Mouse (Mus musculus) thymus, postnatal 10 days (tissue): ENCODE measurements at regions not wholly inside any gene's neighbourhood (a gene's known extent, or its start where the extent isn't known, plus 50 kb on each side); places are given as distances from the start of the nearest gene placed in this dataset.
"Not testable (repeated sequence)": the region's sequence is repeated elsewhere in the genome, so short reads cannot be mapped to it uniquely, and the experiment has no call there.

Experiments used
- DNase-seq, 2 experiments: peaks; one replicate each; pipeline ENCODE4 v3.0.0; 2021; ENCODE audit warnings: low spot score in 2 of 2

DNA sequence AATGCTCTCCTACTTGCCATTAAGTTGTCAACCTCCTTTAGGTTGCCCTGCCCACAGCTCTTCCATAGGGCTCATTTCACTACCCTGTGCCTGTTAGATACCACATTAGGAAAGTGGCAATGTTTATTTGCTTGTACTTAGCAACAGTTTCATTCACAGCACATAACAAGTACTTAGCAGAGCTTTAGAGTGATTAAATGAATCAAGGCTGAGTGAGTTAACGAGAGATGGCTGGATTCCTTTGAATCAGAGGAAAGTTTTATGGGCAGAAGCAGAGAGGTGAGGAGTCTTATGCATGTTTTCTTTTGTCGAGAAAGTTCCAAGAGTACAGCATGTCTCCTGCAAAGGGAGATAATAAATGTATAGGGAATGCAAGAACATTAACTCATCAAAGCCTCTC is 60.5 kb downstream of the Ptgs2 start:
- no peak for DNase-seq

DNA sequence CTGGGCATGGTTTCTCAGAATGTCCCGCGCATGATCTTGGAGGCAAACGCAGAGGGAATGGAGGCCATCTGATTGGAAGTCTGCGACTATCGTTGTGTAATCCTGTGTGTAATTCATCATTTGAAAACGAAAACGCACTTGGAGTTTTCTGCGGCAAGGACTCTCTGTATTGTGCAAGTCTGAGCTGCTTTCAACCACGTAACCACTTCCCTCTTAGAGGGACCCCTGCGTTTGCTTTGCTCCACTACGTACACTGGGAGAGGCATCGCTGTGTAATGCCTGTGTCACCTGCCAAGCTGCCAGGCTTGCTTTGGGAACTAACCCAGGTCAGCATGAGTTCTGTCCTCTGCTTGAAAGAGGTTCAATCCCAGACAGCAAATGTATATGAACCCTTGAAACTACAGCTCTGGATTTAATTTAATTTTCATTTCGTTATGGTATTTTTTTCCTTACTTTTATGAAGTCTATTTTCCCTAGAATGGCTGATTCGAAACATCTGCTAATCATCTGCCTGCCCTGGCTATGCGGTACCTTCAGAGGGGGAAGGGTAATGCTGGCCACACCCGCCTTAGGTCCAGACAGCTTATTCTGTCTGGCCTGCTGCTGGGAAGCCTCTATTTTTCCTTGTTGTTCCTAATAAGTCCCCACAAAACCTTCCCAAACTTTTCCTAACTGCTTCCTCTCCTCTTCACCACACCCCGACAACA is 65.2 kb downstream of the Ptgs2 start:
- DNase-seq: peak in 1 of 2 experiments; percentile 3

DNA sequence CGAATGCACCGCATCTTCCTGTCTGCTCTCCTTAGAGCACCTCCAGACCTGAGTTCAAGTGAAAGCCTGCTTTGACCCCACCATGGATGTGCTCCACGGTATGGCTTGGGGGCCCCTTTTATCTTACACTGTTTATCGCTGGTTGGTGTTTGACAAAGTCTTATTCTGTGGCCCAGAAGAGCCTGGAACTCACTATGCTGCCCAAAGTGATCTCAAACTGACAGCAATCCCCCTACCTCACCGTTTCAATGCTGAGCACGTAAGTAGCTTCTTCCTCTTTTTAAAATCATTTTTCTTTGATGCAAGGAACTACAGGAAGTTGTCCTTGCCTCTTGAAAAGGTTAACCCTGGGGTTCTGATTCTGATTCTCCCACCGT is 65.8 kb downstream of the Ptgs2 start:
- DNase-seq: no peak

DNA sequence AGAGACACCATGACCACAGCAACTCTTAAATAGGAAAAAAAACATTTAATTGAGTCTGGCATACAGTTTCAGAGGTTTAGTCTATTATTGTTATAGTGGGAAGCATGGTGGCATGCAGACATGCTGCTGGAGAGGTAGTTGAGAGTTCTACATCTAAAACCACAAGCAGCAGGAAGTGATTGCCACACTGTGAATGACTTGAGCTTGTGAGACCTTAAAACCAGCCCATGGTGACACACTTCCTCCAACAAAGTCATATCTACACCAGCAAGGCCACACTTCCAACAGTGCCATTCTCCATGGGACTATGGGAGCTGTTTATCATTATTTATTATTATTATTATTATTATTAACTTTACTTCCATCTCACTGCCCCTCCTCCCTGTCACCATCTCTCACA is 67.3 kb downstream of the Ptgs2 start:
- DNase-seq: no peak

DNA sequence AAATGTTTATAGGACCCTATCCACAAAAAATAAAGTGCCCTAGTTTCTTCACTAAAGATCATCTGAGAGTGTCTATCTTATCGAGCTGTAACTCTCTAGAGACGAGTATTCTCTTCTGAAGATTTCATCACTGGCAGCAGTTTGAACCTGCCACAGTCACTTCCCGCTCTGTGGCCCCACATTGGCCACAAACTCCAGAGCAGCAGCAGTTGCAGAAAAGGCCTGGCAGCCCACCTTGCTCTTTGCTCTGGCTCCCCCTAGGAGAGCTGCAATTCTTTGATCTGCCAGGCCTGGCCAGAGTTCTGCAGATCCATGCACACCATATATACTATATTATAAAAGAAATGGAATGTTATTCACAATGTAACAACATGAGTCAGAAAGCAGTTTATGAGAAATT is 74.4 kb downstream of the Ptgs2 start:
- DNase-seq: no peak

DNA sequence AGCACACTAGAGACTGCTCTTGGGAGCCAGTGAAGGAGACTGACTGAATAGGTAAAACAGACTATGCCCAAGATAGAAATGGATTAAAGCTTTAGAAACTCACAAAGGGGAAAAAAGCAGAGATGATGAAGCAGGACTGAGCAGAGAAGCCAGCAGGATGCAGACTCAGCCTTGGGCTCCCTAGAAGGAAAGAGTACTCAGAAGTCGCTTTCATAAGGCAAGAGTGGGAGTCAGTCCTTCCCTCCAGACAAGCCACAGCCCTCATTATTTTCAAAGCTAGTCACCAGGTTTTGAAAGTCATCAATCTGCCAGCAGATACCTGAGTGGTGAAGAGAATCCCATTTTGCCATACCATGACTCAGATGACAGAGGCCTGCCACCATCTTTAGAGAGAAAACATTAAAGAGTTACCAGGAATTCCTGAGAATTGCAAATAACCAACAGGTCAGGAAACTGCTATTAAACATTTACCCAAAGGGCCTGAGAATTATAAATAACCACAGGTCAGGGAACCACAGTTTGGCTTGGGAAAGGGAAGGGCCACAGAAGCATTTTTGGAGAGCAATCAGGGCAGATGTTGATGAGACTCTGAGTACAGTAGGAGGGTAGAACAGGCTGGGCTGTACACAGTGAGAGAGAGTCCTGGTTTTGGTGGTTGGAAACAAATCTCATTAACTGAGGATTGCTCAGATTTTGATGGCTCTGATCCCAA is 77.4 kb downstream of the Ptgs2 start:
- no peak for DNase-seq

DNA sequence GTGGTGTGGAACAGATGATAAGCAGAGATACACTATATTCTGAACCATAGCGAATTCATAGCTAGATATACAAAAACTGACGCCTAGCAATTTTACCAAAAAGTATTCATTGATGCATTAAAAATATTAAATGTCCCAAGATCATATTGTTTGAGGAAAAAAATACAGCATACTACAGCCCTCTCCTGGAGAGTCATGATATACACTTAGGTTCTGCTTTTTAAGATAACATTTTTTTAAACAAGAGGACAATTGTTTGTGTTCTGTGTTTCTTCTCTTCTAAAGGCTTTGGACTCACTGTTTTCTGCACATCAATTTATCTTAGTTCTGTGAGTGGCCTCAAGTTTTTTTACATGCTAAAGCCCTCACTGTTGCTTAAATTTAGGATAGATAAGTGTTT is 102.2 kb downstream of the Ptgs2 start:
- no peak for DNase-seq

DNA sequence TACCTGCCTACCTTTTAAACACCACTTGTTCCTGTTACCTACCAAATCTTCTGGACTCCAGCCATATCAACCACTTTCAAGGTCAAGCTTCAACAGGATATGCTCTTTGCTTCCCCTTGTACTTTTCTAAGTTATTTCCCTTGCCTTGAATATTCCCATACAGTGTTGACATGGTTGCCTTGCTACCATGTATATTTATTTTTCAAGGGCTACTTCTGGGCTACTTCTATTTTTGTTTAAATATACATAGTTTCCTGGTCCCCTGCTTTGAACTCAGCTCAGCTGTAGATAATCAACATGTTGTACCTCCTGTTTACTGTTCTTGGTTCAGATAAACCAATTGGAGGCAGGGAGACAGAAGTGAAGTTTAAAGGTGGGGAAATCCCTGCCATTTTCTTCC is 106.8 kb upstream of the Pdc start:
- no peak for DNase-seq

DNA sequence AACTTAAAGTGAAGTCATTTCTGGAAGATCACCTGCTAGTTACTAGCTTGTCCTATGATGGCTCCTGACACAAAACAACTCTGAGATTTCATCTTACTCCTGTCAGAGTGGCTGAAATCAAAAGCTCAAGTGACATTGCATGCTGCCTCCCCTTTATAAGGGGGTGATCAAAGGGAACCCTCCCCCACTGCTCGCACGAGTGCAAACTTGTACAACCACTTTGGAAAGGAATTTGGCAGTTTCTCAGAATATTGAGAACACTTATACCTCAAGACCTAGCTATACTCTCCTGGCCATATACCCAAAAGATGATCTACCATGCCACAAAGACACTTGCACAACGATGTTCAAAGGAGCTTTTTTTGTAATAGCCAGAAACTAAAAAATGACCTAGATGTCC is 102.5 kb upstream of the Pdc start:
- no peak for DNase-seq

DNA sequence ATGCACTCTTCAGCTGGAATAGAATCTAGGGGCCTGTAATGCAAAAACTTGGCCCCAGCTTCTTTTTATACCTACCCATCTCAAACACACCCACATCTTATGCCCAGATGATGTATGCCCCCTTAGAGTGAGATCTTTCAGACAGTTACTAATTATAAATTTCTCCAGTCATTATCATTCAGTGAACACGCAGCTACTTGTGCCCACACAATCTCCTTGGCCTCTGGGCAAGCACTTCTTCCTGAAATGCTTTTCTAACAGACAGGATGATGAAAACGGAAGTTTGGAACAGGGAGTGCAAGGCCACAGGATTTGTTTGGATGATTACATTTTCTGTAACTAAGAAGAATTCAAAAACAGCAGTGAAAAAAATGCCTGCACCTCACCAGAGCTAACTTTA is 100.4 kb upstream of the Pdc start:
- no peak for DNase-seq

DNA sequence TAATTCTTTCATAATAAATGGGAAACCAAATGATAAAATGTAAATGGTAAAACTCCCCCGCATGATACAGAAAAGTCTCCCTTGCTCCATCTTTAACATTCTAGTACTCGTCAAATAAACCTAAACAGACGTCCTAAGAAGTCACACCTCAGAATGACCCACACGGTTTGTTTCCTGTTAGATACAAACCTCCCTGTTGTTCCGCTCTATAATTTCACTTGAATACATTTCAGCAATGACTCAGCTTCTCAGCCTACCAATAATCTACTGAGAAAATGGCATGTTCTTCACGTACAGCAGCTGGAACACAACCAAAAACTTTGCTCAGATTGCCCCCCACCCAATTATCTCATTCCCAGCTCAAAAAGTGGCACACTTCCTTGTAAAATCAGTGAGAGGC is 93.7 kb upstream of the Pdc start:
- no peak for DNase-seq

DNA sequence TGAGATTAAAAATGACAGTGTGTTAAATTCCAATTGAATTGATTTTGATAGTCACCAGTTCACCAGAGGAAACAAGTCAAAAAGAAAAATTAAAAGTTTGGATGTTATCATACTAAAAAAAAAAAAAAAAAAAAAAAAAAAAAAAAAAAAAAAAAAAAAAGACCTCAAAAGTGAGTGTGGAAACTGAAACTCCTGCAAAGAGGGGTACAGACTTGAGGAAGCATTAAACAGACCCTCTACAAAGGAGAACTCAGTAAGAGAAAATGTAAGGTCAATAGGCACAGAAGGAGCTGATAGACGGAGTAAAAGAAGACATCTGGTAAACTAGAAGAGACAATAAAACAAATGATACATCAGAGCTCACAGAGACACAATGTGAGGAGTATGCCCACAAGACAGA is 79.7 kb upstream of the Pdc start:
- not testable (repeated sequence) for DNase-seq

DNA sequence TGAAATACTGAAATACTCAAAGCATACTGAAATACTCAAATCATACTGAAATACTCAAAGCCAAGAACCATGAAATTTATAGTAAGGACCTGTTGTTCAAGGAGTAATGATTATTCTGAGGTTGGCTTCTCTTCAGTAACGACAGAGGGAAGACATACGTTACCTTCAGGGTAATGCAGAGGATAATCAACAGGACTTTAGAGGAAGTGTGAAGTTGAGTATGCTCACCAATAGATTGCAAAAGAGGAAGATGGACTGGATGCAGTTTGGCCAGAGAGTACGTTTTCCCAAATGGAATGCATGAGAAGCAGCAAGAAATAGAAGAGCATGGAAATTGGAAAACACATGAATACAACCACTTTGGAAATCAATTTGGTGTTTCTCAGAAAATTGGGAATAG is 79.1 kb upstream of the Pdc start:
- DNase-seq: no peak

DNA sequence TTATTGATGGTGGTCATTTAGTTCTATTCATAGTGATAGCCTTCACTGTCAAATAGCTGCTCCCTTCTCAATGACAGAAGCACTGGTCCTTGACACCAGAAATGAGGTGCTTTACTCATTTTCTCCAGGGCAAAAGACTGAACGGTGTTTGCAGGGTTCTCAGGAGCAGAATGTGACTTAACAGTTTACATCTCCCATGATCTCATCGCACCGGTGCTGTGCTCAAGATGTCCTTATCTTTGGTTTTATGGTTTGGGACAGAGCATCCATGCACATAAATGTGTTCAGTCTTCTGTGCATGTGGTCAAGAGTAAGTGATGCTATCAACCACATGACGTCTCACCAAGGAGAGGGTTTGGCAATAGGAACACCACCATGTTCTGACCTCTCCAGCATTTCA is 78.1 kb upstream of the Pdc start:
- no peak for DNase-seq

DNA sequence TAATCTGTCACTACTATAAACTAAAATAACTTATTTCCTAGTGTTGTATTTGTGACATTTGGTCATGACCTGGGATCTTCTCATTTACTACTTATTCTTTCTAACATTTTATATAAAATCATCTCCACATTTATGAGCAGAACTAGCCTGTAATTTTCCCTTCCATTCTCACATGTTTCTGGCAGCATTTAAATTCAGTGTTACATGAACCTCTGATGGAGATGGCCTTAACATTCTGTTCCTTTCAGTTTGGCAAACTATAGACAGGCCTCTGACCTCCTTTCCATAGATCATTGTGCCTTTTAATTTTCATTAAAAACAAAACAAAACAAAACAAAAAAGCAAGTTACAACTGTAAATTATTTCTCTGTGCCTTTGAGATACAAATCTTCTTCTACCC is 77.1 kb upstream of the Pdc start:
- no peak for DNase-seq

DNA sequence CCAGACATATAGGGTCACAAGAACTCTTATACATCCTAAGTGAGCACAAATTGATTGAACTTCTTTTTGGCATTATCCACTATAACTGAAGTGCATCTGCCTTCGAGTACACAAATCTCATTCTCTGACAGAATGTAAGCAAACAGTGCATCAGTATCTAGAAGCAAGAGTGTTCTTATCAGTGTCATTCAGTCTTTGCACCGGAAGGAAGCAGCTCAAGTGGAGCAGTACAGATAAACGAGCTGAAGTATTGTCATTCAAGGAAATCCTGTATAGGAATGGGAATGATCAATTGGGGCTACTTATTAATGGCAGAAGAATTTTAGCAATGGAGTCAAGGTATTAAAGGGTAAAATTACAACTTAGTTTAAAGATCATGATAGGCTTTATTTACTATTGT is 74.3 kb upstream of the Pdc start:
- DNase-seq: no peak

DNA sequence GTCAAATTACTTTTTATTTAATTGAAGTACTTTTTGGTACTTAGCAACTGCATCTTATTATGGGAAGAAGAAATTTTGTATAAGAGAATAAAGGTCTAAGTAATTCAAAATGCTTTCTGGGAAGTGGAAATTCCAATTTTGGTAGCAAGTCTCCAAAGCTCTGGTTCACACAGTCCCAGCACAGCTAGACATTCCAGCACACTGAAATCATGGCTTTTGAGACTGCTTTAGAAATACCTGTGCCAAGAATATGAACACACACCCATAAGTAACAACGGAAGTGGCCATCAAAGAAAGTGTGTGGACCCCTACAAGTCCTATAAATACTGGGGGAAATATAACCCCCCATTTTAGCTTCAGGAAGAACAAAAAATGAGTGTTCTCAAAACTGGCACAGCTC is 67.8 kb upstream of the Pdc start:
- DNase-seq: no peak

DNA sequence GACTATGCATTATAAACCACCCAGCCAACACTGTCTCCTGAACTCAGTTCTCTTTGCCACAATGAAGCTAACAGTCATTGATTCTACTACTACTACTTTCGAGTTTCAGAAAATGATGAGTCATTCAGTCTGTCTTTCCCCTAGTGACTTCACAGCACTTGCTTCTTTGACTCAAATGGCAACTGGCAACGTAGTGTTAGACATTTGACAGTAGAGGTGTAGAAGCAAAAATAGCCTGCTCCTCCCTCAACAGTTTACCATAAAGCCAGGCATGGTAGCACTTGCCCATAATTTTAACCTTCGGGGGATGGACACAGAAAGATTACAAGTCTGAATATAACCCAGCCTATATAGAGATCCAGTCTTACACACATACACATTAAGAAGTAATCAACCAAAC is 67.3 kb upstream of the Pdc start:
- DNase-seq: no peak

DNA sequence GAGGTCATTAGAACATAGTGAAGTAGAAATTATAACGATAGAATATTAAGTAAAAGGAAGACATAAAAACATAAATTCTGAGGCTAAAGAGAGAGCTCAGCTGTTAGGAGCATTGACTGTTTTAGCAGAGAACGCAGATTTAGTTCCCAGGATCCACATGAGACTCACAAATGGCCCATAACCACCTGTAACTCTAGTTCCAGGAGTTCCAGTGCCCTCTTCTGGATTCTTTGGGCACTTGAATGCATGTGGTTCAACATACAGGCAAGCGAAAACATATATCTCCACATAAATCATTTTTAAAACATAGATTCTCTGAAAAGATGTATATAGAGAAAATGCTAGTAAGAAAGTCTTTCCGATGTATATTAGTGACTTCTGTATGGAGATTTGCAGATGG is 61.6 kb upstream of the Pdc start:
- DNase-seq: no peak

DNA sequence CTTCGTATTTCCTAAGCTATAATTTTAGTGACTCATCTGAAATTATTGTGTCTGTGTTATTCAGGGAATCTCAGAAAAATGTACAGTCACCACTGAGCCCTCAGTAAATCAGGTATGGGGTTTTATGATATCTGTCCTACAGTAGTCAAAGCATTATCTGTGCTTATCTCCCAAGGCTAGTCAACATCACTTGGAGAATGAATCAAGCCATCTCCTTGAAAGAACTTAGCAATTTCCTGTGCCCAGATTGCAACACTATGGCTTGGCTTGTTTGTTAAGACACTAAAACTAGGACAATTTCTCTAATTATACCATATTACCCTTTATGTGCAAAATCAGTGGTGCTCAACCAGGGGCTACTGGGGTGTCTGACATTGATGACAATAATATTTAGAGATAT is 58.9 kb upstream of the Pdc start:
- no peak for DNase-seq

DNA sequence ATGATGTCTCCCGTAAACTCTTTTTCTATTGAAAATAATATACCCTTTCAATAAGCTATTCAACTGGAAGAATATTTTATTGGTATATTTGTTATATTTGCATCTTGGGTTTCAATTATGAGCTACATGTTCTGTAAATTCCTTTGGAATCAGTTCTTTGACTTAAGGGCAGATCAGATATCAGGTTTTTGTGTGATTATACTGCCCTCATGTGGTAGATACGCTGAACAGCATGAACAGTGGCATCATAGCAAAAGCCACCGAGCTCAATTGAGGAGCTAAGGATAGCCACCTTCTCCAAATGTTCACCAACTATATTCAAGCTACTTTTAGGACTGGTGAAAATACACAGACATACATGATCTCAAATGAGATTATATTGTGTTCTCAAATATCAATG is 52.7 kb upstream of the Pdc start:
- DNase-seq: no peak

DNA sequence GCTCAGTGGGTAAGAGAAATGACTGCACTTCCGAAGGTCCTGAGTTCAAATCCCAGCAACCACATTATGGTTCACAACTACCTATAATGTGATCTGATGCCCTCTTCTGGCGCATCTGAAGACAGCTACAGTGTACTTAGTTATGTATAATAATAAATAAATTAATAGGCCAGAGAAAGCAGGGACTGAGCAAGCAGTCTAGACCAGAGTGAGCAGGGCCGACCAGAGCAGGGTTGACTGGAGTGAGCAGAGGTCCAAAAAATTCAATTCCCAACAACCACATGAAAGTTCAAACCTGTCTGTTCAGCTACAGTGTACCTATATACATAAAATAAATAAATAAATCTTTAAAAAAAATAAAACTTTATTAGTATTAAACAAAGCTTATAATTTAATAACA is 52.2 kb upstream of the Pdc start:
- no peak for DNase-seq
